Mouse (Mus musculus) thymus, adult 2 months (tissue): ENCODE results near the gene Ppp2r2c.

ENCODE experiments used
- CTCF ChIP-seq: fragments of 200-500 bp; IDR thresholded peaks from 2 replicates; pipeline ENCODE4 v1.5.1; 2012; ENCODE audit warnings: mild to moderate bottlenecking, control low read depth, low read length, moderate library complexity, borderline replicate concordance; ENCODE audit not compliant: control insufficient read depth, poor library complexity, insufficient read depth; ENCODE audit errors: extremely low read depth
- POLR2A ChIP-seq: fragments of 200-500 bp; IDR thresholded peaks from 2 replicates; pipeline ENCODE4 v1.6.1; 2012; ENCODE audit warnings: mild to moderate bottlenecking, low read length, control low read depth, moderate library complexity; ENCODE audit not compliant: control insufficient read depth, poor library complexity, insufficient read depth; ENCODE audit errors: extremely low read depth

DNA sequence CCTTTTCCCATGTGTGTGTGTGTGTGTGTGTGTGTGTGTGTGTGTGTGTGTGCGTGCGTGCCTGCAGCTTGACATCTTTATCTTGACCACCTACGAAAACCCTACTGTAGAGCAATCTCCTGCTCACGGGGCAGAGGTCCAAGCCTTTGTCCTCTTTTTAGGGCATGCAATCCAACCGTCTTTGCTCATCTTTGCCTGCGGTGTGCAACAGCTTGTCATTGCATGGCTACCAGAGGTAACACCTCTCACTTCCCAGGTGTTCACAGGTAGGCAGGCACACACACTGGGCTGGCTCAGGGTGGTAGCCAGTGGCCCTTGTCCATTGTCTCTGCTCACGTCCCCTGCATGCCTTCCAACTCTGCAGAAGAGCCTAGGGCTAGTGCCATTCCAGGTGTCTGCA lies 49.7 kb downstream of the Ppp2r2c start:
- no peak for TF ChIP-seq POLR2A
- no peak for TF ChIP-seq CTCF
